24 mouse cellular contexts compared by ENCODE assay signal in genomic region chr2:178274126-178274525, GRCm38 (mm10).
A peak's percentile ranks its signal among the peaks of the same experiment; 100 is the strongest.
DNase-seq lines count a peak whose midpoint lies in the region; ATAC-seq and TF ChIP-seq lines count a peak whose summit lies in the region.
"Had no signal": no experiment of that assay in that cellular context is flagged by ENCODE, and none has a peak within 500 bp of the region (broad histone marks: within the 10 kb centered on the region; RNA-seq: fewer than 3 reads in every experiment).

No protein-coding gene starts in this region.

- dilution Hi-C loops in CH12.LX (cut with MboI; ENCODE audit: extremely low pct_ligation_motif_present, extremely low pct_unique_long_range_greater_than_20kb, low sequenced_read_pairs): no loop called here

- in situ Hi-C loops in CH12.LX (cut with MboI; ENCODE audit: low pct_ligation_motif_present, low pct_unique_long_range_greater_than_20kb, low sequenced_read_pairs): no loop called here

- H3K27ac ChIP-seq in CH12.LX (ENCODE audit: insufficient read depth, low read depth): no peak overlapping the region
- H3K27ac ChIP-seq: embryonic facial prominence, embryonic 13.5 days; forebrain, embryonic 15.5 days; heart, adult 2 months; heart, embryonic 13.5 days; hindbrain, embryonic 13.5 days; macrophage; midbrain, embryonic 10.5 days had no signal

- no peaks in the 10 kb centered on the region for H3K36me3 ChIP-seq in CH12.LX (replicated peaks in 1 of 2; ENCODE audit: control insufficient read depth in 1 of 2, insufficient read depth in 1 of 2, low read length in 1 of 2)
- H3K36me3 ChIP-seq: embryonic facial prominence, embryonic 13.5 days; G1E; heart, embryonic 13.5 days; midbrain, embryonic 10.5 days had no signal

- H3K79me2 ChIP-seq in CH12.LX (replicated peaks; ENCODE audit: control insufficient read depth, extremely low read depth, insufficient read depth, poor library complexity, severe bottlenecking): no peaks in the 10 kb centered on the region

- no peak overlapping the region for H3K4me2 ChIP-seq in CH12.LX (ENCODE audit: insufficient read depth, low read depth, poor library complexity, severe bottlenecking)
- H3K4me2 ChIP-seq: embryonic facial prominence, embryonic 13.5 days; forebrain, embryonic 15.5 days; heart, embryonic 13.5 days; hindbrain, embryonic 13.5 days had no signal

- no peaks in the 10 kb centered on the region for H3K9me3 ChIP-seq in CH12.LX (replicated peaks; ENCODE audit: low read length)
- H3K9me3 ChIP-seq: embryonic facial prominence, embryonic 13.5 days; forebrain, embryonic 15.5 days; heart, embryonic 13.5 days; hindbrain, embryonic 13.5 days; midbrain, embryonic 10.5 days had no signal

- no peak for TF ChIP-seq RAD21 in CH12.LX (IDR thresholded peaks at IDR 0.05; ENCODE audit: low read depth, low read length)

- no peak for DNase-seq in frontal cortex, postnatal 25 days (ENCODE audit: low spot score in 2 of 2)
- no peak for DNase-seq in CH12.LX (ENCODE audit: extremely low read depth)
- peak; percentile 96 for DNase-seq in cerebellum, adult 11-12 months
- DNase-seq in cerebellum, postnatal 10 days: peak; percentile 76 to 85
- DNase-seq: adrenal gland, adult 8-10 months; gastrocnemius, postnatal 25 days; heart, adult 2 months; heart, postnatal 14 days; kidney, adult 2 months; kidney, postnatal 10 days; right cerebral cortex, postnatal 25 days; spleen, adult 18-20 months had no signal

- no peak for TF ChIP-seq CTCF in CH12.LX (conservative IDR thresholded peaks at IDR 0.05 in 1 of 2, IDR thresholded peaks at IDR 0.05 in 1 of 2; ENCODE audit: low read depth in 2 of 2, low read length in 2 of 2)

- TF ChIP-seq POLR2A in CH12.LX (IDR thresholded peaks at IDR 0.05; ENCODE audit: low read depth, low read length): no peak

- 0 out of 2 replicates have a peak, but pooled peaks have one; percentile 39 for ATAC-seq in frontal cortex, adult (ENCODE audit: low TSS enrichment)
- ATAC-seq in megakaryocyte progenitor cell, adult 5-6 weeks (replicated peaks; ENCODE audit: poor library complexity): no peak
- ATAC-seq in CD4-positive, CD25-positive, alpha-beta regulatory T cell, adult 4 months: no peak
- ATAC-seq: forebrain, embryonic 15.5 days; Patski had no signal

- H3K9ac ChIP-seq in CH12.LX (ENCODE audit: insufficient read depth, low read depth): no peak overlapping the region
- H3K9ac ChIP-seq: embryonic facial prominence, embryonic 13.5 days; forebrain, embryonic 15.5 days; heart, embryonic 13.5 days; hindbrain, embryonic 13.5 days had no signal

- H3K27me3 ChIP-seq in CH12.LX (replicated peaks): peaks cover 36% of the 10 kb centered on the region
- H3K27me3 ChIP-seq: embryonic facial prominence, embryonic 13.5 days; forebrain, embryonic 15.5 days; hindbrain, embryonic 13.5 days; Patski had no signal

- H3K4me1 ChIP-seq in CH12.LX (ENCODE audit: control insufficient read depth in 1 of 2, insufficient read depth in 2 of 2): no peaks in the 10 kb centered on the region
- H3K4me1 ChIP-seq: embryonic facial prominence, embryonic 13.5 days; forebrain, embryonic 15.5 days; heart, embryonic 13.5 days; midbrain, embryonic 10.5 days had no signal

- H3K4me3 ChIP-seq in CH12.LX (replicated peaks in 1 of 3; ENCODE audit: low read depth in 2 of 3, low read length in 2 of 3, poor library complexity in 1 of 3): no peak overlapping the region
- H3K4me3 ChIP-seq: embryonic facial prominence, embryonic 13.5 days; erythroblast, embryonic 14.5 days; forebrain, embryonic 15.5 days; heart, adult 2 months; heart, embryonic 13.5 days; hindbrain, embryonic 13.5 days; midbrain, embryonic 10.5 days had no signal

- TF ChIP-seq EP300 in CH12.LX (IDR thresholded peaks at IDR 0.05; ENCODE audit: low read length): no peak

TF ChIP-seq in CH12.LX, 34 proteins besides CTCF, POLR2A, EP300 and RAD21:
- TF ChIP-seq ZNF384 (IDR thresholded peaks at IDR 0.05; ENCODE audit: low read depth, low read length): no peak
- peak; percentile 24; the same call in 1 of the 2 replicates for TF ChIP-seq USF1 (IDR thresholded peaks at IDR 0.05; ENCODE audit: low read depth, low read length)
- TF ChIP-seq MEF2A (IDR thresholded peaks at IDR 0.05; ENCODE audit: borderline replicate concordance, low read depth, low read length): no peak
- TF ChIP-seq USF2 (conservative IDR thresholded peaks at IDR 0.05; ENCODE audit: low read depth, low read length): 0 out of 2 replicates have a peak, but pooled peaks have one; percentile 20
TF ChIP-seq in CH12.LX: peak in this region for 2.

Comparison
In these comparisons a context has a peak if more than half of its experiments do, and no peak if none do; other contexts are left out.
1. DNase-seq: peak in cerebellum, adult 11-12 months (single experiment) and cerebellum, postnatal 10 days (2 of 2); none in frontal cortex, postnatal 25 days (0 of 2) and CH12.LX (single experiment).